11 mouse cellular contexts compared by ENCODE assay signal in the genomic region with DNA sequence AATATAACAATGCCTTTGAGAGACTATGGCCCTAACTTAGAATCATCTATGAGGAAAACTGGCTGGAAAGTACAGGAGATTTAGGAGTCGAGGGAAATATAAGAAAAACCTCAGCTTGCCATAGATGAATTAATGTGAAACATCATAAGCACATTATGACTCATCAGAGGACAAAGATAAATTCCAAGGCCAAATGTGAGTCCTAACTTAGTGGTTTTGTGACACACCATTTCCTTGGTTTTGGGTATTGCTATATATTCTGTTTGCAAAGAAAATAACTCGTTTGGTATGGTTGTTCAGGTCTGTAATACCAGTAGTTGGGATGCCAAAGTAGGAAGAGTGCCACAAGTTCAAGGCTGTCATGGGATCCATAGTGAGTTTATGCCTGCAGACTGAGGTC.
"Had no signal": no experiment of that assay in that cellular context is flagged by ENCODE, and none has a peak within 500 bp of the region (broad histone marks: within the 10 kb centered on the region; RNA-seq: fewer than 3 reads in every experiment).

No protein-coding gene starts in this region.

- DNase-seq: gastrocnemius, postnatal 14 days; gastrocnemius, postnatal 36 days; heart, adult 18-20 months; heart, postnatal 10 days; kidney, adult 11 months; kidney, adult 2 months; kidney, adult 9 months; kidney, postnatal 14 days; kidney, postnatal 36 days; layer of hippocampus, adult 9-11 months; left cerebral cortex, postnatal 4 days had no signal
